10 mouse cellular contexts compared by ENCODE assay signal in the genomic region with DNA sequence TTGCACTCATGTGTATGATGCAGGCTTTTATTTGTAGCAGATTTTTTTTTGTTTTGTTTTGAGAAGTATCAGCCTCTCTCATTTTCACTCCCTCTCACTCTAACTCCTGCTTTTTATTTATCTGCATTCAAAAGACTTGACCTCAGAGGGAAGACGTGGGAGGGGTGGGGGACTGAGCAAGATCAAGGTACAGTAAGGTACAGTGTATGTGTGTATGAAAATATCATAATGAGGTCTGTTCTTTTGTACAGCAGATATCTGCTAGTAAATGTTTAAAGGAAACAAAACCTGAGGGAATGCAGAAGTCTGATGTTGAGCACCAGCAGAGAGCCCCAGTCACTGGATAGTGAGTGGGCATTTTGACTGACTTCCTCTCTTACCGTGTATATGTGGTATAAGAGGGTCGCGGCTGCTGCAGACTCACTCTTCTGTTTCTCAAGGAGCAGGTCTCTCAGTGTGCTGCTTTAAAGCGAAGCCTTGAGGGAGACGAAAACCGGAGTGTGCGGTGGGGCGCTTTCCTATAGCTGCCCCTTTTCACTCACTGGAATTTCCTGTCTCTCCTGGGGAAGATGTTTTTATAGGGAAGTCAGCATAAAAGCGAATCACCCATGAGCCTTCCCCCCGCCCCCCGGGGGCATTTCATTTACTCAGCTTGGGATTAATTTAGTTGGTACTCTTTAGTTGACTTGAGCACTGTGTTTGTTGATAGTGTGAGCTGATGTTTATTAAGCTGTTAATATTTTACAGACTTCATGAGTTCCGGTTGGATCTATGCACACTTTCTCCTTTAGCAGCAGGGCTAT. TPM values are rescaled to one million over a fixed set of nuclear protein-coding genes. Genes with fewer than 3 reads are reported as not detected.
DNase-seq lines count a peak whose midpoint lies in the region; ATAC-seq and TF ChIP-seq lines count a peak whose summit lies in the region.
"Had no signal": no experiment of that assay in that cellular context is flagged by ENCODE, and none has a peak within 500 bp of the region (broad histone marks: within the 10 kb centered on the region; RNA-seq: fewer than 3 reads in every experiment).

No protein-coding gene starts in this region.

- no peaks in the 10 kb centered on the region for H3K9me3 ChIP-seq in kidney, embryonic 14.5 days (ENCODE audit: control insufficient read depth, low read length)
- H3K9me3 ChIP-seq in liver, embryonic 16.5 days (replicated peaks; ENCODE audit: control insufficient read depth, low read length): no peaks in the 10 kb centered on the region

- peak overlapping the region; percentile 34 for H3K4me2 ChIP-seq in kidney, embryonic 14.5 days (replicated peaks; ENCODE audit: low read depth, low read length)
- H3K4me2 ChIP-seq in liver, embryonic 16.5 days (ENCODE audit: low read depth, low read length): peak overlapping the region; percentile 38

- DNase-seq in embryo, embryonic 10 days (ENCODE audit: low spot score): peak; percentile 27
- DNase-seq in embryo, embryonic 9.5 days (ENCODE audit: extremely low spot score): no peak
- no peak for DNase-seq in urinary bladder, postnatal 4 days (ENCODE audit: low spot score in 2 of 2)
- DNase-seq in thymus, postnatal 10 days (ENCODE audit: low spot score in 2 of 2): no peak
- no peak for DNase-seq in cerebellum, postnatal 14 days
- DNase-seq: cerebellum, adult 18-20 months; gastrocnemius, postnatal 10 days had no signal

- no peak for TF ChIP-seq CTCF in bone marrow macrophage, adult 2 months (IDR thresholded peaks at IDR 0.05; ENCODE audit: low read depth, low read length)

- H3K36me3 ChIP-seq in kidney, embryonic 14.5 days (ENCODE audit: control insufficient read depth, insufficient read depth, low read length): no peaks in the 10 kb centered on the region; the same call in 1 of the 2 replicates
- no peaks in the 10 kb centered on the region for H3K36me3 ChIP-seq in liver, embryonic 16.5 days (ENCODE audit: control insufficient read depth, insufficient read depth)

- H3K4me1 ChIP-seq in bone marrow macrophage, adult 2 months (ENCODE audit: control insufficient read depth, insufficient read depth, low read length): peaks cover 6% of the 10 kb centered on the region
- peaks cover 34% of the 10 kb centered on the region for H3K4me1 ChIP-seq in kidney, embryonic 14.5 days (ENCODE audit: control insufficient read depth, insufficient read depth, low read length)
- H3K4me1 ChIP-seq in liver, embryonic 16.5 days (ENCODE audit: control insufficient read depth, low read depth, low read length): peaks cover 5% of the 10 kb centered on the region

- peak; percentile 40; the same call in 1 of the 2 replicates for ATAC-seq in kidney, embryonic 14.5 days (ENCODE audit: low FRiP score, low TSS enrichment)
- ATAC-seq in liver, embryonic 16.5 days (ENCODE audit: low read depth): peak; percentile 72

- no peaks in the 10 kb centered on the region for H3K27me3 ChIP-seq in kidney, embryonic 14.5 days (ENCODE audit: control insufficient read depth, insufficient read depth, low read length)
- H3K27me3 ChIP-seq in liver, embryonic 16.5 days (ENCODE audit: control insufficient read depth, insufficient read depth, low read depth, low read length): no peaks in the 10 kb centered on the region

- no peak for TF ChIP-seq POLR2A in bone marrow macrophage, adult 2 months (IDR thresholded peaks at IDR 0.05; ENCODE audit: borderline replicate concordance, low read depth, low read length)

- 9% methylated on average over 13 of the region's 13 CpGs for WGBS in kidney, embryonic 14.5 days
- 17% methylated on average over 13 of the region's 13 CpGs for WGBS in liver, embryonic 16.5 days (ENCODE audit: insufficient replicate concordance)

- H3K9ac ChIP-seq in kidney, embryonic 14.5 days (ENCODE audit: low read depth, low read length): no peak overlapping the region; the same call in 1 of the 2 replicates
- no peak overlapping the region for H3K9ac ChIP-seq in liver, embryonic 16.5 days (ENCODE audit: low read depth, low read length)

- 0 out of 2 replicates have a peak overlapping the region, but pooled peaks have one; percentile 21 for H3K4me3 ChIP-seq in bone marrow macrophage, adult 2 months (ENCODE audit: insufficient read depth, low read length)
- peak overlapping the region; percentile 14 for H3K4me3 ChIP-seq in kidney, embryonic 14.5 days (ENCODE audit: low read length)
- peak overlapping the region; percentile 31 for H3K4me3 ChIP-seq in liver, embryonic 16.5 days (ENCODE audit: low read depth, low read length)

- no peak overlapping the region for H3K27ac ChIP-seq in bone marrow macrophage, adult 2 months (ENCODE audit: insufficient read depth, low read depth, low read length)
- peak overlapping the region; percentile 77 for H3K27ac ChIP-seq in kidney, embryonic 14.5 days (ENCODE audit: low read depth, low read length)
- H3K27ac ChIP-seq in liver, embryonic 16.5 days (ENCODE audit: low read length): peak overlapping the region; percentile 68

RNA-seq across cellular contexts. Expression of a gene that starts 14.7 kb away (rescaled TPM):
- 0.21 and 0.43 TPM in 2 replicates for polyA plus RNA-seq in bone marrow macrophage, adult 2 months (2012; ENCODE audit: insufficient read depth, insufficient read length, missing spikeins)
- 41.7 and 44.5 TPM in 2 replicates for polyA plus RNA-seq in kidney, embryonic 14.5 days (2014; fragmentation: Nextera tagmentation; extraction: Ambion mirVana)
- 2.9 and 3.5 TPM in 2 replicates for polyA plus RNA-seq in liver, embryonic 16.5 days (2015; fragmentation: Nextera tagmentation; extraction: Ambion mirVana)

RNA-seq across cellular contexts. Expression of a gene that starts 41.5 kb away (rescaled TPM):
- 52.3 and 57.9 TPM in 2 replicates for polyA plus RNA-seq in bone marrow macrophage, adult 2 months (2012; ENCODE audit: insufficient read depth, insufficient read length, missing spikeins)
- polyA plus RNA-seq in kidney, embryonic 14.5 days (2014; fragmentation: Nextera tagmentation; extraction: Ambion mirVana): 50.8 and 80.7 TPM in 2 replicates
- polyA plus RNA-seq in liver, embryonic 16.5 days (2015; fragmentation: Nextera tagmentation; extraction: Ambion mirVana): 18.0 and 20.7 TPM in 2 replicates
